Mouse (Mus musculus) heart, postnatal 0 days (tissue): ENCODE measurements around the gene Nfatc3. TPM values are rescaled to one million over a fixed set of nuclear protein-coding genes. Genes with fewer than 3 reads are reported as not detected.

Experiments used
- ATAC-seq: fragments of 200-750 bp; cut with Nextera tagmentation; 2 replicates; pipeline ENCODE4 v1.8.0; 2017; ENCODE audit warnings: low read depth, moderate number of reproducible peaks, moderate library complexity; ENCODE audit not compliant: insufficient read depth
- DNase-seq: peaks from one replicate; pipeline ENCODE4 v3.0.0-alpha.2; 2016; ENCODE audit warnings: low spot score
- H3K27ac ChIP-seq: fragments of 300-500 bp; sonication (generic); 2 replicates; pipeline ENCODE4 v1.5.1; 2014; ENCODE audit warnings: low read depth, mild to moderate bottlenecking
- H3K27me3 ChIP-seq: fragments of 300-500 bp; sonication (generic); 2 replicates; pipeline ENCODE4 v1.6.1; 2014; ENCODE audit warnings: low read length, mixed read lengths; ENCODE audit not compliant: control insufficient read depth, insufficient read depth
- H3K36me3 ChIP-seq: fragments of 300-500 bp; sonication (generic); replicated peaks from 2 replicates; pipeline ENCODE4 v1.6.1; 2014; ENCODE audit warnings: low read length, mixed read lengths; ENCODE audit not compliant: control insufficient read depth, insufficient read depth
- H3K4me1 ChIP-seq: fragments of 300-500 bp; sonication (generic); 2 replicates; pipeline ENCODE4 v1.6.1; 2014; ENCODE audit warnings: antibody characterized with exemption; ENCODE audit not compliant: control insufficient read depth, insufficient read depth
- H3K4me2 ChIP-seq: fragments of 300-500 bp; sonication (generic); 2 replicates; pipeline ENCODE4 v1.6.1; 2014; ENCODE audit warnings: low read depth, mild to moderate bottlenecking, low read length, moderate library complexity
- H3K4me3 ChIP-seq: fragments of 300-500 bp; sonication (generic); 2 replicates; pipeline ENCODE4 v1.5.1; 2014; ENCODE audit warnings: low read depth, low read length
- H3K9ac ChIP-seq: fragments of 300-500 bp; sonication (generic); replicated peaks from 2 replicates; pipeline ENCODE4 v1.6.1; 2014; ENCODE audit warnings: low read depth, low read length, mixed read lengths
- H3K9me3 ChIP-seq: fragments of 300-500 bp; sonication (generic); replicated peaks from 2 replicates; pipeline ENCODE4 v1.6.1; 2016; ENCODE audit warnings: low read length; ENCODE audit not compliant: control insufficient read depth
- CTCF ChIP-seq: IDR thresholded peaks from 2 replicates; pipeline ENCODE4 v1.5.1; 2016; ENCODE audit warnings: antibody characterized with exemption, control low read depth, low read depth
- EP300 ChIP-seq: IDR thresholded peaks from 2 replicates; pipeline ENCODE4 v1.6.1; 2016; ENCODE audit warnings: antibody characterized with exemption, low read depth
- WGBS: fragments of 180-500 bp; shearing (Covaris S2); extraction: QIAGEN DNeasy Blood & Tissue Kit; methylation state at CpG from one replicate; pipeline ENCODE4 v1.1.7; 2014; 5-methylcytosine and 5-hydroxymethylcytosine counted together
- polyA plus RNA-seq: library from polyadenylated mRNA; unstranded; fragments of >200 nt; fragmentation: Nextera tagmentation; extraction: Ambion mirVana; gene quantifications from 2 replicates; pipeline ENCODE4 v1.2.1, GENCODE M21; 2015
- total RNA-seq: library from RNA; depleted of rRNA; stranded (reverse); fragments of >200 nt; gene quantifications from 2 replicates; pipeline ENCODE4 v1.2.3, GENCODE M21; 2014; ENCODE audit warnings: low replicate concordance

Nfatc3 gene
- total and polyA plus RNA-seq, 2 experiments from 2014 or later = 2.0 to 26.6 TPM

- TF ChIP-seq EP300 = no peak
- TF ChIP-seq CTCF = no peak
- peak; percentile 59 for ATAC-seq
- peak; percentile 33 for DNase-seq
Observed at GRCm38 (mm10) chr8:106169017-106169933, 110.6 kb downstream of the Nfatc3 start.

GRCm38 (mm10) chr8:106169934-106170480 lies 111.4 kb downstream of the Nfatc3 start:
- Histone ChIP-seq H3K27ac (no peak overlapping the region), H3K27me3 (no peaks in the 10 kb centered on the region), H3K9me3 (no peaks in the 10 kb centered on the region), H3K9ac (peak overlapping the region; percentile 75), H3K4me1 (peaks cover 8% of the 10 kb centered on the region; the same call in 1 of the 2 replicates), H3K4me3 (peak overlapping the region; percentile 82), H3K4me2 (peak overlapping the region; percentile 97), H3K36me3 (no peaks in the 10 kb centered on the region)
- ATAC-seq (no peak), DNase-seq (no peak)
- WGBS = 25% methylated on average over 6 of the region's 6 CpGs
- TF ChIP-seq CTCF (no peak), EP300 (no peak)

More at GRCm38 (mm10) chr8:106169017-106169933, 110.6 kb downstream of the Nfatc3 start:
- Histone ChIP-seq H3K9ac (peak overlapping the region; percentile 75), H3K27me3 (no peaks in the 10 kb centered on the region), H3K9me3 (no peaks in the 10 kb centered on the region), H3K36me3 (no peaks in the 10 kb centered on the region), H3K4me3 (peak overlapping the region; percentile 82), H3K27ac (peak overlapping the region; percentile 52), H3K4me1 (peaks cover 8% of the 10 kb centered on the region; the same call in 1 of the 2 replicates), H3K4me2 (peak overlapping the region; percentile 97)
- 1% methylated on average over 54 of the region's 54 CpGs for WGBS

GRCm38 (mm10) chr8:106173566-106173965 lies 114.9 kb downstream of the Nfatc3 start:
- TF ChIP-seq CTCF (no peak), EP300 (no peak)
- WGBS = 76% methylated on average over 3 of the region's 3 CpGs
- no peaks in the 10 kb centered on the region for H3K27me3 ChIP-seq
- no peaks in the 10 kb centered on the region for H3K9me3 ChIP-seq
- no peaks in the 10 kb centered on the region; the same call in 1 of the 2 replicates for H3K4me1 ChIP-seq
- no peak overlapping the region for H3K4me2 ChIP-seq
- H3K36me3 ChIP-seq = no peaks in the 10 kb centered on the region
- no peak overlapping the region for H3K9ac ChIP-seq
- H3K4me3 ChIP-seq = no peak overlapping the region
- no peak for DNase-seq
- no peak for ATAC-seq
- H3K27ac ChIP-seq = no peak overlapping the region

GRCm38 (mm10) chr8:106176891-106177290 lies 118.3 kb downstream of the Nfatc3 start:
- no peak overlapping the region for H3K4me3 ChIP-seq
- DNase-seq = no peak
- no peak overlapping the region for H3K4me2 ChIP-seq
- TF ChIP-seq CTCF = no peak
- ATAC-seq = no peak
- H3K9me3 ChIP-seq = no peaks in the 10 kb centered on the region
- H3K27me3 ChIP-seq = no peaks in the 10 kb centered on the region
- H3K36me3 ChIP-seq = no peaks in the 10 kb centered on the region
- H3K27ac ChIP-seq = no peak overlapping the region
- WGBS = 22% methylated on average over 1 of the region's 1 CpGs
- H3K9ac ChIP-seq = no peak overlapping the region
- H3K4me1 ChIP-seq = no peaks in the 10 kb centered on the region

GRCm38 (mm10) chr8:106177594-106177993 lies 119.0 kb downstream of the Nfatc3 start:
- 75% methylated on average over 1 of the region's 1 CpGs for WGBS
- no peaks in the 10 kb centered on the region for H3K9me3 ChIP-seq
- ATAC-seq = no peak
- no peak for TF ChIP-seq CTCF
- TF ChIP-seq EP300 = no peak
- no peak for DNase-seq
- H3K4me2 ChIP-seq = no peak overlapping the region
- no peaks in the 10 kb centered on the region for H3K4me1 ChIP-seq
- no peak overlapping the region for H3K4me3 ChIP-seq
- H3K27ac ChIP-seq = no peak overlapping the region
- H3K9ac ChIP-seq = no peak overlapping the region
- H3K36me3 ChIP-seq = no peaks in the 10 kb centered on the region
- no peaks in the 10 kb centered on the region for H3K27me3 ChIP-seq
